Mouse (Mus musculus): ENCODE results near the gene Lman1l. TPM values are rescaled to one million over a fixed set of nuclear protein-coding genes. Genes with fewer than 3 reads are reported as not detected.

The Lman1l gene
- polyA plus RNA-seq, 1 experiment, result not detected

DNA sequence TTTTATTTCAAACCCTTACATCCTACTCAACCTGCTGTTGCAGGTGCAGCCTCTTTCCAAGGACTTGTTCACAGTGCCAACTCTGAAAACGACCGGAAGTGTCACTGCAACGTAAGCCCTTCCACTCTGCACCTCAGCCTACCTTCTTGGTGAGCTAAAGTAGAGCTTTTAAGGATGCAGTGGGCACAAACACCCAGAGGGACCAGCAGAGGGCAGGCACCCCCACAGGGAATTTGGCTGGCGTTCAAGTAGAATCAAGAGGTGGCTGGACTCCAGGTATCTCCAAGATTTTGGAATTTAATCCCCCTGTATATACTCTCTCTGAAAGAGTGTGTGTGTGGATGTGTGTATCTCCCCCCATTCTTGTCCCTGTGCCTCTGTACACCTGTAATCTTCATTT lies 37.3 kb upstream of the Lman1l start:
- no peaks in the 10 kb centered on the region for H3K4me1 ChIP-seq (ENCODE audit: control insufficient read depth, insufficient read depth, low read length)
- TF ChIP-seq CTCF (IDR thresholded peaks at IDR 0.05; ENCODE audit: borderline replicate concordance, insufficient read depth, low read length) (no peak), POLR2A (IDR thresholded peaks at IDR 0.05; ENCODE audit: low read depth, low read length) (no peak)
- H3K4me3 ChIP-seq (ENCODE audit: insufficient read depth, low read length), result no peak overlapping the region
- H3K27ac ChIP-seq (ENCODE audit: insufficient read depth, low read length), result no peak overlapping the region

DNA sequence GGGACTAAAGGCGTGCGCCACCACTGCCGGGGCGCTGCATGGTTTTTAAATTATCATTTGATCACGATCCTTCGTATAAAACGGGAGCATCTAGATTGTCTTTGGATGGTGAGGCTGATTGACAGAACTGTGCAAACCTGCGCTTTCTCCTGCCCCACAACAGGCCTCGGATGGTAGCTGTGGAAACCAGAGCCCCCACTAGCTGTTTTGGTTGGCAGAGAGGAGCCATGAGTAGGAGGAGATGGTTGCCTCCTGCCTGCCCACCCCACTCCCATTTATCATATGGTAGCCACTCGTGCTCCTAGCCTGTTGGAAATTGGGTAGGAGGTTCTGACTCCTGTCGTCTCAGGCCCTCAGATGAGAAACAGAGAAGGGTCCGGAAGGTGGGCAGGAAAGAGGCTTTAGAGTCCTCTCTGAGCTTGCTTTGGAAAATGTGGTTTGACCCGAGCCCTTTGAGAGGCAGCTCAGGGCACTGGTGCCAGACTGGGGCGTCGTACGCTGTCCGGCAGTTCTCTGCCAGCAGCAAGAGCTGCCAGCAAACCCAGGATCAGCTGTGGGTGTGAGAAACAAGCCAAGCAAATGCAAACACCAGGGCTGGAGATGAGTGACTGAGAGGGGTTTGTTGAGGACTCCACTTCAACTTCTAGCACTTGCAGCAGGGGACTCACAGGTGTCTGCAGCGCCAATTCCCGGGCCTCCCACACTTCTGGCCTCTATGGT lies 36.2 kb upstream of the Lman1l start:
- TF ChIP-seq POLR2A (IDR thresholded peaks at IDR 0.05; ENCODE audit: low read depth, low read length), result no peak
- TF ChIP-seq CTCF (IDR thresholded peaks at IDR 0.05; ENCODE audit: borderline replicate concordance, insufficient read depth, low read length), result no peak
- H3K4me3 ChIP-seq (ENCODE audit: insufficient read depth, low read length), result no peak overlapping the region
- no peaks in the 10 kb centered on the region for H3K4me1 ChIP-seq (ENCODE audit: control insufficient read depth, insufficient read depth, low read length)
- H3K27ac ChIP-seq (ENCODE audit: insufficient read depth, low read length), result no peak overlapping the region

DNA sequence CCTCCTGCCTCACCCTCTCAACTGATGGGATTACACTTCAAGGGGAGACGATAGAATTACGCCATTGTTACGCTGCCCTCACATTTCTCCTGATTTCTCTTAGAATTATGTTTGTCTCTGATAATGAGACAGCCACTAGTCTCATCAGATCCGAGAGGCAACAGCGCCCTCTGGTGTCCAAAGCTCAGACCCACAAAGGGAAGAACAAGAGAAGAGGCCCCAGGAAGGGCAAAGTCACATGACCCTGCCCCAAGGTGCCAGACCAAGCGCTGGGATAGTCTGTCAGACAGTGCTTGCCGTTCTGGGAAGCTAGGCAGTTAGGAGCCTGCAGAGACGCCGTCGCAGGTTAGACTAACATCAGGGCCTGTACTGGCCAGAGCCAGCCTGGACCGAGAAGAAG lies 35.2 kb upstream of the Lman1l start:
- TF ChIP-seq POLR2A (IDR thresholded peaks at IDR 0.05; ENCODE audit: low read depth, low read length) (peak; percentile 55), CTCF (IDR thresholded peaks at IDR 0.05; ENCODE audit: borderline replicate concordance, insufficient read depth, low read length) (peak; percentile 72; the same call in 1 of the 2 replicates)
- Histone ChIP-seq H3K4me1 (ENCODE audit: control insufficient read depth, insufficient read depth, low read length) (peaks cover 2% of the 10 kb centered on the region; the same call in 1 of the 2 replicates), H3K4me3 (ENCODE audit: insufficient read depth, low read length) (no peak overlapping the region), H3K27ac (ENCODE audit: insufficient read depth, low read length) (no peak overlapping the region)

DNA sequence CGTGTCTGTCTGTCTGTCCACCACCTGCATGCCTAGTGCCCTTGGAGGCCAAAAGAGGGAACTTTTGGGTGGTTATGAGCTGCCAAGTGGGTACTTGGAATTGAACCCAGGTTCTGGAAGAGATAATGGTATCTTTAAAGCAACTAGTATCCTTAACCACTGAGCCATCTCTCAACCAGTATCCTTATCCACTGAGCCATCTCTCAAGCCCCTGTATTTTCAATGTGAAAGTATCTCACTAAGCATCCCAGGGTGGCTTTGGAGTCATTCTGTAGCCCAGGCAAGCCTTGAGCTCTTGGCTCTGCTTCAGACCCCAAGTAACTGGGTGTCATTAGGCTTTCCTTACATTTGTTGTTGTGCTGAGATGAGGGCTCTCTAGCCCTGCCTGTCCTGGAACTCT lies 34.4 kb upstream of the Lman1l start:
- H3K27ac ChIP-seq (ENCODE audit: insufficient read depth, low read length), result no peak overlapping the region
- H3K4me3 ChIP-seq (ENCODE audit: insufficient read depth, low read length), result no peak overlapping the region
- H3K4me1 ChIP-seq (ENCODE audit: control insufficient read depth, insufficient read depth, low read length), result peaks cover 2% of the 10 kb centered on the region; the same call in 1 of the 2 replicates
- TF ChIP-seq POLR2A (IDR thresholded peaks at IDR 0.05; ENCODE audit: low read depth, low read length) (no peak), CTCF (IDR thresholded peaks at IDR 0.05; ENCODE audit: borderline replicate concordance, insufficient read depth, low read length) (no peak)

DNA sequence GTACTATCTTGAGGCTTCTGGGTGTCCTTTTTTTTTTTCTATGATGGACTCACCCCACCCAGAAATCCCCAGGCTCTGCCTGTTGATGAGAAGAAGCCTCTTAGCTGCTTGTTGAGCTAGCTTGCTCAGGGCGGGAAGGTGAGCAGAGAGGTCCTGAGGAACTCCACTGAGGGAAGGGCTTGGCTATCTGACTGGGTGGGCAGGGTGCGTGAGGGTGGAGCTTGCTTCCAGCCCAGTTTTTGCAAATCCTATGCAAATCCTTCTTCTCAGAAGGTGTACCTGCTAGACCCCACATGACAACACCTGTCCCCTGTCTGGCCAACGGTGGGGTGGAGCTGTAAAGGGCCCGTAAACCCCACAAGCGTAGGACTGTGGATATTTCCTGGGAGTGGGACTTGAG lies 32.7 kb upstream of the Lman1l start, which contains the start of gene Csk:
Csk (minus strand) TSS at position 349 of the 400 bp plus-strand sequence.
- no peak within 1 kb of the TSS for H3K27ac ChIP-seq (ENCODE audit: insufficient read depth, low read length)
- no peak within 1 kb of the TSS for H3K4me3 ChIP-seq (ENCODE audit: insufficient read depth, low read length)
- peaks cover 2% of the 10 kb centered on the region; the same call in 1 of the 2 replicates for H3K4me1 ChIP-seq (ENCODE audit: control insufficient read depth, insufficient read depth, low read length)
- TF ChIP-seq POLR2A (IDR thresholded peaks at IDR 0.05; ENCODE audit: low read depth, low read length) (no peak), CTCF (IDR thresholded peaks at IDR 0.05; ENCODE audit: borderline replicate concordance, insufficient read depth, low read length) (no peak)

DNA sequence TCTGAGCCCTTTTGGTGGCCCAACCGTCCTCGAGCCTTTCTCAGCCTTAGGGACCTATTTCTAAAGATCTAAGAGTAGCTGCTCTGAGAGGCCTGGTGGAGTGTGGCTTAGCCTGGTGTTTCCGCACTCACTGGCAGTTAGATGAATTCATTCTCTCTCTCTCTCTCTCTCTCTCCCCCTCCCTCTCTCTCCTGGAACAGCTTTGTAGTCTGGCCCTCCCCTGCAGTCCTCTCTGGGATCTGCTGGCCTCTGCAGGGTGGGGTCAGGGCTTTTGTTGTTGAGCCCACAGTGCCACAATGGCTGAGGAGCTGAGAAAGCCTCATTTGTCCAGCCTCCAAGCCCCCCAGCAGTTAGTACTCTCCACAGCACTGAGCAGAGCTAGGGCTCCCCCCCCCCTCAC lies 32.3 kb upstream of the Lman1l start:
- Histone ChIP-seq H3K27ac (ENCODE audit: insufficient read depth, low read length) (no peak overlapping the region), H3K4me1 (ENCODE audit: control insufficient read depth, insufficient read depth, low read length) (peaks cover 2% of the 10 kb centered on the region; the same call in 1 of the 2 replicates), H3K4me3 (ENCODE audit: insufficient read depth, low read length) (no peak overlapping the region)
- TF ChIP-seq CTCF (IDR thresholded peaks at IDR 0.05; ENCODE audit: borderline replicate concordance, insufficient read depth, low read length) (no peak), POLR2A (IDR thresholded peaks at IDR 0.05; ENCODE audit: low read depth, low read length) (no peak)

DNA sequence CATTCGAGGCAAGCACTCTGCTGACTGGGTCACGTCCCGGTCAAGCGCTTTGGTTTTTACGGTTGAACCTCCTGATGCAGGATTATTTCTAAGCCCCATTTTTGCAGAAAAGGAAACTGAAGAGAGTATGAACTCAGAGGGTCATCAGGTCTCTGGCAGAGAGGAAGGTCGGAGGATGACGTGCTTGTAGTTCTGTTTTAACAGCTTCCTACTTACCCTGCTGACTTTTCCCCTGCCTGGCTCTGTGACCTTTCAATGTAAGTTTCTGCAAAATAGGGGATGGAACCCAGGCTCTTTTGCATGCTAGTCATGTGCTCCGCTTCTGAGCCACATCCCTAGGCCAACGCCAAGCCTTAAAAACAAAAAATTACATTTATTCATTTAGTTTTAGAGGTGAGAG lies 31.8 kb upstream of the Lman1l start:
- H3K4me1 ChIP-seq (ENCODE audit: control insufficient read depth, insufficient read depth, low read length), result peaks cover 2% of the 10 kb centered on the region; the same call in 1 of the 2 replicates
- no peak overlapping the region for H3K27ac ChIP-seq (ENCODE audit: insufficient read depth, low read length)
- no peak for TF ChIP-seq POLR2A (IDR thresholded peaks at IDR 0.05; ENCODE audit: low read depth, low read length)
- no peak for TF ChIP-seq CTCF (IDR thresholded peaks at IDR 0.05; ENCODE audit: borderline replicate concordance, insufficient read depth, low read length)
- H3K4me3 ChIP-seq (ENCODE audit: insufficient read depth, low read length), result no peak overlapping the region

DNA sequence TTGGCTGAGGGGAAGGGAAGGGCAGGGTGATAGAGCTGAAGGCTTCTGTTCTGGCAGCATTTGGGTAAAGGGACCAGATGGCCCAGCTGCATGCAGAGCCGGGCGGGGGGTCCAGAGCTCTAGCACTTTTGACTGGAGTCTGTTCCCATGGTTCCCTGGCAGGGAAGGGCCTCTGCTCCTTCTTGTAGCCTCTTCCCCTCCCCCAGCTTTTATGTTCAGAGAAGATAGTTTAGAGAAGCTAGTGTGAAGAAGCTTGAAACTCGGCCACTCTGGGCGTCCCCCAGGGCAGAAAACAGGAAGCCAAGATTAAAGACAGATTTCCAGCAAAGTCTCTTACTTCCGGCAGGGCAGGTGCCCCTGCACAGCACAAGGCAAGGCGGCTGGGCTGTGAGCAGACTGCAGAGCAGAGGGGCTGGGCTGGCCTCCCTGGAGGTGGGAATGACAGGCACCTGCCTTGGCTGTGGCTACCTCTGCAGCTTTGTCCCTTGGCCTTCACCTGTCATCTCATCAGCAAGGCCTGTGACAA lies 30.3 kb upstream of the Lman1l start:
- Histone ChIP-seq H3K4me3 (ENCODE audit: insufficient read depth, low read length) (no peak overlapping the region), H3K4me1 (ENCODE audit: control insufficient read depth, insufficient read depth, low read length) (peaks cover 2% of the 10 kb centered on the region; the same call in 1 of the 2 replicates), H3K27ac (ENCODE audit: insufficient read depth, low read length) (peak overlapping the region; percentile 34; the same call in 1 of the 2 replicates)
- TF ChIP-seq POLR2A (IDR thresholded peaks at IDR 0.05; ENCODE audit: low read depth, low read length) (no peak), CTCF (IDR thresholded peaks at IDR 0.05; ENCODE audit: borderline replicate concordance, insufficient read depth, low read length) (no peak)

DNA sequence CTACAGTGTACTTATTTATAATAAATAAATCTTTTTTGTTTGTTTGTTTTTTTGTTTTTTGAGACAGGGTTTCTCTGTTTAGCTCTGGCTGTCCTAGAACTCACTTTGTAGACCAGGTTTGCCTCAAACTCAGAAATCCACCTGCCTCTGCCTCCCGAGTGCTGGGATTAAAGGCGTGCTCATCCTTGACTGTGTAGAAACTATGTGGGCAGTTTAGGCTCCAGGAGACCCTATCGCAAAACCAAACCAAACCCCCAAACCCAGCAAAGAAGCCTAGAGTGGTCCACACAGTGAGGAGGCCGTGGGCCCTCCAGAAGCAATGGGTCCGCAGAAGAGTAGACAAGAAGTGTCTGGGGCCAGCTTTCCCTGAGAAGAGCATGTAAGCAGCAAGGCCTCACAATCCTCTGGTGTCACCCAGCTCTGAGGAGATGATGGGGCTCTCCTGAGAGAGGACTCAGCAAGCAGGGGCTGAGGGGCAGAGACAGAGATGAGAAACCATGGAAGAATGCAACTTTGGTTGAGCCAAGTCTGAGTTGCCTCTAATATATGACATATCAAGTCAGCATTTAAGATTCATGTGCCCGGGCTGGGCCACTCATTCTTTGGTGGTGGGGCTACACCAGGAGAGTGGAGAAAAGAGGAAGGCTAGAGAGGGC lies 29.7 kb upstream of the Lman1l start:
- TF ChIP-seq CTCF (IDR thresholded peaks at IDR 0.05; ENCODE audit: borderline replicate concordance, insufficient read depth, low read length) (no peak), POLR2A (IDR thresholded peaks at IDR 0.05; ENCODE audit: low read depth, low read length) (no peak)

More for the DNA sequence above, 29.7 kb upstream of the Lman1l start:
- peak overlapping the region; percentile 34; the same call in 1 of the 2 replicates for H3K27ac ChIP-seq (ENCODE audit: insufficient read depth, low read length)
- H3K4me3 ChIP-seq (ENCODE audit: insufficient read depth, low read length), result no peak overlapping the region
- H3K4me1 ChIP-seq (ENCODE audit: control insufficient read depth, insufficient read depth, low read length), result peaks cover 2% of the 10 kb centered on the region; the same call in 1 of the 2 replicates
